Mouse (Mus musculus): ENCODE measurements around the gene Yes1. TPM values are rescaled to one million over a fixed set of nuclear protein-coding genes. Genes with fewer than 3 reads are reported as not detected.
"Not testable (repeated sequence)": the region's sequence is repeated elsewhere in the genome, so short reads cannot be mapped to it uniquely, and the experiment has no call there.

Gene Yes1
- polyA plus RNA-seq, 1 experiment from 2014 or later: 23.9 TPM

- H3K27ac ChIP-seq (ENCODE audit: low read length): no peak overlapping the region
- no peak overlapping the region for H3K9ac ChIP-seq (ENCODE audit: low read length)
- no peak overlapping the region for H3K4me3 ChIP-seq (ENCODE audit: low read length)
- no peaks in the 10 kb centered on the region for H3K36me3 ChIP-seq (ENCODE audit: control insufficient read depth, insufficient read depth)
- no peaks in the 10 kb centered on the region for H3K27me3 ChIP-seq (ENCODE audit: control insufficient read depth, insufficient read depth, low read length)
- no peak for ATAC-seq (replicated peaks; ENCODE audit: extremely low read depth, insufficient read depth, low FRiP score)
- 76% methylated on average over 7 of the region's 7 CpGs for WGBS
- H3K4me1 ChIP-seq (ENCODE audit: control insufficient read depth, insufficient read depth, low read length): no peaks in the 10 kb centered on the region
- no peaks in the 10 kb centered on the region for H3K9me3 ChIP-seq (replicated peaks; ENCODE audit: control insufficient read depth, low read length)
- H3K4me2 ChIP-seq (ENCODE audit: low read depth, low read length): no peak overlapping the region
Observed at GRCm38 (mm10) chr5:32728300-32728699, 117.3 kb downstream of the Yes1 start.

- Histone ChIP-seq H3K36me3 (ENCODE audit: control insufficient read depth, insufficient read depth) (no peaks in the 10 kb centered on the region), H3K9ac (ENCODE audit: low read length) (no peak overlapping the region), H3K4me3 (ENCODE audit: low read length) (no peak overlapping the region), H3K4me1 (ENCODE audit: control insufficient read depth, insufficient read depth, low read length) (no peaks in the 10 kb centered on the region), H3K27ac (ENCODE audit: low read length) (no peak overlapping the region), H3K27me3 (ENCODE audit: control insufficient read depth, insufficient read depth, low read length) (no peaks in the 10 kb centered on the region), H3K4me2 (ENCODE audit: low read depth, low read length) (no peak overlapping the region), H3K9me3 (replicated peaks; ENCODE audit: control insufficient read depth, low read length) (no peaks in the 10 kb centered on the region)
- ATAC-seq (replicated peaks; ENCODE audit: extremely low read depth, insufficient read depth, low FRiP score): no peak
- WGBS: 73% methylated on average over 8 of the region's 8 CpGs
Observed at GRCm38 (mm10) chr5:32728851-32729250, 117.9 kb downstream of the Yes1 start.

- not testable (repeated sequence) for H3K27ac ChIP-seq (ENCODE audit: low read length); H3K27me3 ChIP-seq (ENCODE audit: control insufficient read depth, insufficient read depth, low read length); H3K4me2 ChIP-seq (ENCODE audit: low read depth, low read length); H3K4me3 ChIP-seq (ENCODE audit: low read length); H3K9ac ChIP-seq (ENCODE audit: low read length); H3K4me1 ChIP-seq (ENCODE audit: control insufficient read depth, insufficient read depth, low read length); H3K9me3 ChIP-seq (replicated peaks; ENCODE audit: control insufficient read depth, low read length); H3K36me3 ChIP-seq (ENCODE audit: control insufficient read depth, insufficient read depth)
- peak; percentile 42; the same call in 1 of the 2 replicates for ATAC-seq (replicated peaks; ENCODE audit: extremely low read depth, insufficient read depth, low FRiP score)
- WGBS: 89% methylated on average over 6 of the region's 6 CpGs
Observed at GRCm38 (mm10) chr5:32733892-32734291, 122.9 kb downstream of the Yes1 start.

GRCm38 (mm10) chr5:32735779-32736178 lies 124.8 kb downstream of the Yes1 start:
- WGBS: 81% methylated on average over 6 of the region's 6 CpGs
- Histone ChIP-seq H3K36me3 (ENCODE audit: control insufficient read depth, insufficient read depth) (no peaks in the 10 kb centered on the region), H3K9ac (ENCODE audit: low read length) (no peak overlapping the region), H3K27me3 (ENCODE audit: control insufficient read depth, insufficient read depth, low read length) (no peaks in the 10 kb centered on the region), H3K27ac (ENCODE audit: low read length) (no peak overlapping the region), H3K4me1 (ENCODE audit: control insufficient read depth, insufficient read depth, low read length) (no peaks in the 10 kb centered on the region), H3K4me3 (ENCODE audit: low read length) (no peak overlapping the region), H3K9me3 (replicated peaks; ENCODE audit: control insufficient read depth, low read length) (no peaks in the 10 kb centered on the region), H3K4me2 (ENCODE audit: low read depth, low read length) (no peak overlapping the region)
- no peak for ATAC-seq (replicated peaks; ENCODE audit: extremely low read depth, insufficient read depth, low FRiP score)

Other genes starting within 250 kb of the Yes1 start
- 225 and 251 TPM in 2 replicates for gene Ppp1cb, start 152.3 kb upstream of the Yes1 start, polyA plus RNA-seq (2015; fragmentation: Nextera tagmentation; extraction: Ambion mirVana)
- 53.2 and 54.1 TPM in 2 replicates for gene Pisd, start 174.5 kb downstream of the Yes1 start, polyA plus RNA-seq (2015; fragmentation: Nextera tagmentation; extraction: Ambion mirVana)
- gene Gm20671, start 215.9 kb downstream of the Yes1 start, polyA plus RNA-seq (2015; fragmentation: Nextera tagmentation; extraction: Ambion mirVana): not detected in 2 replicates
- gene Prr14l, start 243.1 kb downstream of the Yes1 start, polyA plus RNA-seq (2015; fragmentation: Nextera tagmentation; extraction: Ambion mirVana): 6.5 and 9.1 TPM in 2 replicates

All from heart, embryonic 16.5 days (tissue).